Mouse (Mus musculus) lung, adult 2 months (tissue): ENCODE results near the gene Pak2.
A peak's percentile ranks its signal among the peaks of the same experiment; 100 is the strongest.

Experiments
- CTCF ChIP-seq: fragments of 200-500 bp; IDR thresholded peaks from 2 replicates; pipeline ENCODE4 v1.5.1; 2011; ENCODE audit warnings: mild to moderate bottlenecking, low read length, control low read depth; ENCODE audit not compliant: insufficient read depth
- POLR2A ChIP-seq: fragments of 200-500 bp; IDR thresholded peaks from 2 replicates; pipeline ENCODE4 v1.6.1; 2011; ENCODE audit warnings: low read depth, mild to moderate bottlenecking, control low read depth, low read length, borderline replicate concordance; ENCODE audit errors: extremely low read depth

DNA sequence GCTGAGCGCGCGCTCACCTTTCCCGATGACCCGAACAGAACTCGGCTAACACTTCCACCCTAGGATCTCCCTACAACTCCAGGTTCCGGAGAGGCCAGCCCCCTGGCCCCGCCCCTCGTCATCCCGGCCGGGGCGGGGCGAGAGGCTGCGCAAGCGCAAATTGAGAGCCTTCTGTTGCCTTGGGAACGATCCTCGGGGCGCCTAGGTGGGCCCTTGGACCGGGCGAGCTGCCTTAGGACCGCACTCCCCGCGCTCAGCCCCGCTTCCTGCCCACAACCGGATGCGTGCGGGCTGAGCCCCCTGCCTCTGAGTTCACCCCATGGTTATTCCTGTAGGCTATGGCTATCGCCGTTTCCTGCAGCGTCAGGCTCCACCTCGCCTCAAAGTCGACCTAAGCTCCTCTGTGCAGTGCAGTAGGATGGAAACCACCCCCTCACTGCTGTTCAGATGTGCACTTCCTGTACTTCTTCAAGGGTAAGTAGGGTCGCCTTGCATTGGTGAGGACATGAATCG is 20.6 kb upstream of the Pak2 start, which contains the start of the genes Pigx and Cep19:
- TF ChIP-seq CTCF, result no peak
- TF ChIP-seq POLR2A, result peak; percentile 69; the same call in 1 of the 2 replicates
